Mouse (Mus musculus): ENCODE results near the gene Gm8180.
"Not testable (repeated sequence)": the region's sequence is repeated elsewhere in the genome, so short reads cannot be mapped to it uniquely, and the experiment has no call there.

The Gm8180 gene

DNA sequence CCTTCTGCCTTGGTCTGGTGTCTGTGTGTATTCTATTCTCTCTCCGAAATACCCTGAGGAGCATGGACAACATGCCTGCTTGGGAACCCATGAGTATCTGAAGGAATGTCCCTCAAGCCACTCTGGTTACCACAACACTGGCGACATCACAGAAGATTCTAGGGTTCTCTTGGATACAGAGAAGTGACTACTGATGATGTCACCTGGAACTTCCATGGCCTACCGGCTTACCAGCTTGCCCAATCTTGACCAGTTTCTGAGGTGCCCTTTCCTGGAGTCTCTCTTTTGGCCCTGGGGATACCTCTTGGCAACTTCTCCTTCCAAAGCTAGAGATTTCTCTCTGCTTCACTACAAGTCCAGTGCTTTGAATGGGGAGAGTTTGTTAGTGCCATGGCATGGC, at the start of gene Gm8180:
TSS of gene Gm8180 (minus strand) at position 101 of the 400 bp plus-strand sequence.
- not testable (repeated sequence) for DNase-seq (ENCODE audit: low spot score)

DNA sequence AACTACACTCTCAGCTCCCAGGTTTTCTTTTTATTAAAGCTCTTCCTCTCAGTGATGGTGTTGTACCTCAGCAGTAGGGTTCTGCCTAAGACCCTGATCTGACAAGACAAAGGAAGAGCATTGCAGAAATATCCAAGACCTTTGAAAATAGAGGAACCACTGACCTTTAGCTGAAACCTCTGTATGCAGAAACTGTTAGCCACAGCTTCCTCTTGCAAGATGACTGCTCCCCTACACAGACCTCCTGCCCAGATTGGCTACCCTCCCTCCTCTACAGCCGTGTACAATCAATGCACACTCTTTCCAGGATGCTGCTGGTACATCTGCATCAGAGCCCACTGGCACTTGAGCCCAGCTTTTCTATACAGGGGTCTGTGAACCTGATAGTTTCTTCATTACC, 45.8 kb upstream of the Gm8180 start:
- not testable (repeated sequence) for DNase-seq (ENCODE audit: low spot score)

DNA sequence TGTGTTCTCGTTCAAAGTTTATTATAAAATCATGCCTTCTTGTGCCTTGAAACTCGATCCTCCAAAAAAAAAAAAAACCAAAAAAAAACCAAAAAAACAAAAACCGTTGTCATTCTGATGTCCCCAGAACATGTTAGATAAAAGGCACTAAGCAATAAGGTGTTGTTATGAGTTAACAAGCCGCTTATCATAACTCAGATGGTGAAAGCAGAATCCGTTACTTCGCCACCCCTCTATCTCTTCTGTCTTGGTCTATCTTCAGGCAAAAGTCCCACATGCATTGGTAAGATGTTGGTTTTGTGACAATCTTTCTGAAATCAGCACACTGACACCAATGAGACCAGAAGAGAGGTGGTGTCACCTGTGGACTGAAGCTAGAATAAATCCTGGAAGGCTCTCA, 39.6 kb upstream of the Gm8180 start:
- DNase-seq (ENCODE audit: low spot score), result not testable (repeated sequence)

DNA sequence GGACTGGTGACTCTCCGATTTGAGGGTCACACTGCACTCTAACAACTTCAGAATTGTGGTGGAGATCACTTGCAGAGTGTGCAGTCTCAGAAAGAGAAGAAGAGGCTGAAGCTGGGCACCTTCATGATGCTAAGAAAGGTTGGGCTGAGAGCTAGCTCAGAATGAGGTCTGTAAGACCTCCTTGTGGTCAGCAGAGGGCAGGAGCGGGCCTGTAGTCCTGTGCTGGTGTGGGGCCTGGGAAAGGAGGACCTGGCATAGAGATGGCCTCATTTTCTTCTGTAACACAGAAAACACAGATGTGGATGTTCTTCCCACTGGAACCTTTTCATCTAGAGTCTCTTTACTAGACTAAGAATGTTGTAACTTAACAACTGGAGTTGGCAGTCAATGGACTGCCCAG, 37.3 kb upstream of the Gm8180 start:
- not testable (repeated sequence) for DNase-seq (ENCODE audit: low spot score)

DNA sequence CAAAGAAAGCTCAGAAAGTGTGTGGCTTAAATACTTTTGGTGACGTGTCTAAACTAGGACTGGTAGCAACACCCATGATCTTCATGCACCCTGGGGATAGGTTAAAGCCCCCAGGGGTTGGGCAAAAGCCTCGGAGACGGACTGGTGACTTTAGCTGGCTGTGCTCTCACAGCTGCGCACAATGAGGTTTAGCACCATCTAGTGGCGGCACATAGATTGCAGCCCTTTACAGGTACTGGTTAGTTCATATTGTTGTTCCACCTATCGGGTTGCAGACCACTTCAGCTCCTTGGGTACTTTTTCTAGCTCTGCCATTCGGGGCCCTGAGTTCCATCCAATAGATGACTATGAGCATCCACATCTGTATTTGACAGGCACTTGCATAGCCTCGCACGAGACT, 27.9 kb upstream of the Gm8180 start:
- peak; percentile 42 for DNase-seq (ENCODE audit: low spot score)

DNA sequence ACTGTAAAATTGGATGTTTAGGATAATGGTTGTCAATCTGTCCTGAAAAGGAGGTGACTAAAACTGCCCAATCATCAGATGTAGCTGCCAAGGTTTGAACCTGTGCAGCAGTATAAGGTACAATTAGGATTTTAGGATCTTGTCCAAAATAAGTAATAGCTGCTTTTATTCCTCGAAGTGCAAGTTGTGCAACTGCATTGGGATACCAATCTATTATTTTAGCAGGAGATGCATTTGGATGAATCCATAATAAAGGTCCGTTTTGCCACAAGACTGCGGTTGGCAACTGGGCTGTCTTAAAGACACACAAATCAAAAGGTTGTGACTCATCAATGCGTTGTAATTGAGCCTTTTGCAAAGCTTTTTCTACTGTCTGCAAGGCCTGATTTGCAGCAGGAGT, 23.6 kb upstream of the Gm8180 start:
- not testable (repeated sequence) for DNase-seq (ENCODE audit: low spot score)

DNA sequence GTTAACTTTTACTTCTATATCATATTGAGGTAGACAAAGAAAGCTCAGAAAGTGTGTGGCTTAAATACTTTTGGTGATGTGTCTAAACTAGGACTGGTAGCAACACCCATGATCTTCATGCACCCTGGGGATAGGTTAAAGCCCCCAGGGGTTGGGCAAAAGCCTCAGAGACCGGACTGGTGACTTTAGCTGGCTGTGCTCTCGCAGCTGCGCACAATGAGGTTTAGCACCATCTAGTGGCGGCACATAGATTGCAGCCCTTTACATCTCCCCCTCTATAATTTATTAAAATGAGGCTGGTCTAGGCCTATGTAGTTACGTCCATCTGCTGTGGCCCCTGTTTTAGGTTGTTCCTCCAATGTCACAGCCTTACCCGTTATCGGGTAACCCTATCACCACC, 19.9 kb upstream of the Gm8180 start:
- not testable (repeated sequence) for DNase-seq (ENCODE audit: low spot score)

DNA sequence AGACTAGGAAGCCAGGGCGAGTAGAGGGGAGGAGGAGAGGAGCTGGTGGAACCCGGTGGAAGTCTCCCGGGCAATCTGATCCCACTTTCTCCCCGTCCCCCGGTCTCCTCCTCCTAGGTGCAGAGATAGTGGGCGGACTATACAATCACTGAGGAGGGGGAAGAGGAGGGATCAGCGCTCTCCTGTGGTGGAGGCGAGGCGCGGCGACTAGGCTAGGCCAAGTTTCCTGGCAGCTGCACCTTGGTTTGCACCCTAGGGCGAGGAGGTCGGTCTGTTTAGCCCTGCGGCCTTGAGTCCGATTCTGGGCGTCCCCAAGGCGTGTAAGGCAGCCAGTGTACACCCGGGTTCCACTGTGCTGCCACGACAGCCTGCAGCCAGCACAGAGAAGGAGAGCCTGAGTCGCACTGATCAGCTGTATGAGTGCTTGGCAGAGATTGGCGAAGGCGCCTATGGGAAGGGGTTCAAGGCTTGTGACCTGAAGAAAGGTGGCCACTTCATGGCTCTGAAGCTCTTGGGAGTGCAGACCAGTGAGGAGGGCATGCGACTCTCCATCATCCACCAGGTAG, 12.4 kb upstream of the Gm8180 start:
- DNase-seq (ENCODE audit: low spot score), result not testable (repeated sequence)

DNA sequence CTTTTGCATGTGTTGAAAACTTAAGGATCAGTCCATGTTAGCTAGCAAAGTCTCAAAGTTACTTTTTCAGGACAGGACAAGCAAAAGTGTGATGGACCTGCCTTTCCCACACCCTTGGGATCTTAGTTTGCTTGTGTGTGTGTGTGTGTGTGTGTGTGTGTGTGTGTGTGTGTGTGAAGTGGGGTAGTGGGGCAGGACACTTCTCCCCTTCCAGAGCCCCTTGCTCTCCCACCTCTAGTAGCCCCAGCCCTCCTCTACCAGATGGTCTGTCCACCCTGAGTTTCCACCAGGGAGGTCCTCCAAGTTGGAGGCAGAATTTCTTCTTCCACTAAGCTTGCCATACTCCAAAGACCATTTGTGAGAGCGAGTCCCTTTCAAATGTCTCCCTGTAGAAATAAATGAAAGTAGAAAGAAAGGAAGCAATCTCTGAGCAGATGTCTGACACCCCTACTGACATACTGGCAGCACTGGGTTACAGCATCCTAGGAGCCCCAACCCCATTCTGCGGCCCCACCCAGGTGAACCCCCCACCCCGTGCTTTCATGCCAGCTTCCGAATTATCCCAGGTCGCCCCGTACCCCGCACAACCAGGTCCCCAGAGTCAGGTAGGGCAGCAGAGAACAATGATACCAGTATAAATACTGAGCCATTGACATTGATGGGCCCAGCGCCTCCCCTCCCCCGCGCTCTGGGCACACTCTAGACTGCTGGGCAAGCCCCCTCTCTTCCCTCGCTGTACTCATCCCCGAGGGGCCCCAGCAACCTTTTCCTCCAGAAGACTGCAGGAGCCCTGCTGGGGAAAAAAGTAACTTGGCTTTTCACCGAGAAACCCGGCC, 11.7 kb upstream of the Gm8180 start:
- DNase-seq (ENCODE audit: low spot score), result no peak

DNA sequence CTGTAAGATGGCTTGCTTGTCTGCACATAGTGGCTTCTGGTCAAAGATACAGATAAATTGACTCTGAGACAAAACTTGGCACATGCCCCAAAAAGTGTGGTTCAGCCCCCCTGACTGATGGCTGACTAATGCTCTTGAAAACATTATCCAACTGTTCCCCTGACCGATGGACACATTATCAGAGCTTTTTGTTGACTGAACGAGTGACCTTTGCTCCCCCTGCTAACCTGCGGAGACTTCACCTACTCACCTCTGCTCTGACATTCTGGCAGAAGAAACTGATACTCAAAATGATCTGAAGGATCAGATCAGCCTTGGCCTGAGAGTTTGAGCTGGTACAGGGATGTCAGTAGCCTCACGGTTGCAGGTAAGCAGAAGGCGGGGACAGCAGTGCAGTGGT, 9.3 kb upstream of the Gm8180 start:
- not testable (repeated sequence) for DNase-seq (ENCODE audit: low spot score)

DNA sequence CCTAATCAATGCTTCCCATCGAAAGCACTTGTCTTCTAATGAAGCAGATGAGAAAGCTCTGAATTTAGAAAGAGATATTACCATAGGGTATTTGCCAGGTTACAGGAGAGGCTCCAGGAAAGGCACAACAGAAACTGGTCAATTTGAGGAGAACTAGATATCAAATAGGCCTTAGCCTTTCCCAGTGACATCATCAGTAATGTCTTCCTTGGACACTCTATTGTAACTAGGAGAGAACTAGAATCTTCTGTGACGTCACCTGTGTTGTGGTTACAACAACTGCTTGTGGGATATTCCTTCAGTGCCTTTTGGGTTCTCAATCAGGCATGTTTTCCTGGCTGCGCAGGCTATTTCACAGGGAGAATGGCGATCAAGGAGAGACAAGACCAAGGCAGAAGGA, 37.0 kb downstream of the Gm8180 start, which contains the start of gene Gm6526:
TSS of gene Gm6526 (plus strand) at position 301 of the 400 bp plus-strand sequence.
- DNase-seq (ENCODE audit: low spot score), result not testable (repeated sequence)
